Mouse (Mus musculus): ENCODE data around the gene Edem3.

GRCm38 (mm10) chr1:151831791-151832190, 76.6 kb downstream of the Edem3 start:
- TF ChIP-seq POLR2A (IDR thresholded peaks at IDR 0.05; ENCODE audit: extremely low read depth, insufficient read depth, low read length) (no peak), CTCF (IDR thresholded peaks at IDR 0.05; ENCODE audit: extremely low read depth, insufficient read depth, low read length) (no peak)

Measured in cortical plate, adult 2 months (tissue).